Mouse (Mus musculus) left cerebral cortex, adult 2 months (tissue): ENCODE results near the gene Rpl10a. TPM values are rescaled to one million over a fixed set of nuclear protein-coding genes. Genes with fewer than 3 reads are reported as not detected.
"Not testable (repeated sequence)": the region's sequence is repeated elsewhere in the genome, so short reads cannot be mapped to it uniquely, and the experiment has no call there.

ENCODE experiments used
- DNase-seq, 2 experiments: peaks; one replicate each; pipeline ENCODE4 v3.0.0; 2021 to 2022; ENCODE audit warnings: low spot score in 2 of 2, mixed read lengths in 1 of 2; ENCODE audit errors: extremely low spot score in 1 of 2
- H3K27ac ChIP-seq: fragments of 200-600 bp; 2 replicates; pipeline ENCODE4 v1.8.1; 2022
- H3K4me3 ChIP-seq: fragments of 200-600 bp; 2 replicates; pipeline ENCODE4 v1.8.1; 2022
- CTCF ChIP-seq: fragments of 200-600 bp; IDR thresholded peaks from 2 replicates; pipeline ENCODE4 v1.8.1; 2022; ENCODE audit warnings: antibody characterized with exemption, mild to moderate bottlenecking, moderate library complexity
- intact Hi-C: fragments of 180-260 bp; cut with DNase I; formaldehyde crosslinking; loops from one replicate; pipeline ENCODE4 v1.15.1; 2025
- total RNA-seq, 2 experiments: library from RNA; stranded (reverse); gene quantifications; 2 replicates each; pipeline ENCODE4 v1.2.3; 2021

The Rpl10a gene
- total RNA-seq, 2 experiments from 2014 or later: 302 to 309 TPM

DNA sequence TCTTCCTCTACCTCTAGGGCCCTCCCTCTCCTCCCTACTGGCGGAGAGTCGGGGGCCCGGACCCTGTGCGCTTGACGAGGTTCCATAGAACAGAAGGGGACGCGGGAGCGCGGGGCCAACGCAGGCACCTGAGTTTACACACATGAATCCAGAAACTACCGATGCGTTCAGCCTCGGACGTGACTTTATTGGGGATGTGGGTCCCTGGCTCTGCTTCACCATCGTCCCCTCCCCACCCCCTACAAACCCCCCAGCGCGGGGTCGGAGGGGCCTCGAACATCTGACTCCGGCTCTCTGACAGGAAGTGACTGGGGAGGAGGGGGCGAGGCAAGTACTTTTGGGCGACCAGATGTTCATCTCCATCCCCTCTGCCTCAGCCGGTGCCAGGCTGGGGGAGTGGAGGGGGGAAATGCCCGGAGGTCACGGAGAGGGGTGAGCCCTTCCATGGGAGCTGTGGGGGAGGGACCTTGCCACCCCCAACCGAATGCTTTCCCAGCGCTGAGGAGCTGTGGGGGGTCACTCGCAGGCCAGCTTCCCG, 23.2 kb downstream of the Rpl10a start:
- no peak for TF ChIP-seq CTCF
- no peak for DNase-seq
- peak overlapping the region; percentile 52 for H3K4me3 ChIP-seq
- intact Hi-C loops: no loop called here
- no peak overlapping the region for H3K27ac ChIP-seq

DNA sequence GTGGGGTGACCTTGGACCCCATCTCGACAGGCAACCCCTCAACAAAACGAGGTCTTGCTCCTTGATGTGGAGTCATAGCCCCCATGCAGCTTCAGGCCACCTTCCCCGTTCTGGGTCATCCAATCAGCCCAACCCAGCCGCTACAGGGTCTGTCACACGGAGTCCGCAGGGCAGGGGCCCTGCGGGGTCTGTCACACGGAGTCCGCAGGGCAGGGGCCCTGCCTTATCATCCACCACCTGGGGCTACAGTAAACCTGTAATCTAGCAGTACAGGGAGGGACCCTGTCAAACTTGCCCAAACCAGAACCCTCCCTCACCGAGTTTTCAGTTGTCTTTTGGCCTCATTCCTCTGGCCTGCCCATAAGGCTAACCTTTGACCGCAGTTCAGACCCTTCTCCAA, 23.7 kb downstream of the Rpl10a start:
- Histone ChIP-seq H3K4me3 (no peak overlapping the region), H3K27ac (no peak overlapping the region)
- DNase-seq: no peak
- TF ChIP-seq CTCF: no peak
- intact Hi-C loops: no loop called here

DNA sequence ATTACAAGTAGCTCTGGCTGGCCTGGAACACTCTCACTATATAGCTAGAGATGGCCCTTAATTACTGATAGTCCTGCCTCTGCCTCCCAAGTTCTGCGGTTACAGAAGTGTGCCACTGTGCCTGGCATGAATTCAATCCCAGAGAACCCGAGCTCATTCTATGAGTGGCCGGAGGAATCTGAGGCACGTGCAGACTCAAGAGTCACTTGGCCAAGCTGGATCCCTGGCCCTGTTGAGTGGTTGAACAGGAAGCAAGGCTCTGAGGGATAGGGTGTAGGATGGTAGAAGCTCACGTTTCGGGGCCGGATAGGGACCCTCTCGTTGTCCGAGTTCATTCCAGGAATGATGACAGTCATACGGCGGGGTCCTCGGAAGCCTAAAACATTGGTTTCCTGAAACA, 27.6 kb downstream of the Rpl10a start:
- Histone ChIP-seq H3K4me3 (no peak overlapping the region), H3K27ac (no peak overlapping the region)
- TF ChIP-seq CTCF: no peak
- no peak for DNase-seq
- intact Hi-C loops: no loop called here

DNA sequence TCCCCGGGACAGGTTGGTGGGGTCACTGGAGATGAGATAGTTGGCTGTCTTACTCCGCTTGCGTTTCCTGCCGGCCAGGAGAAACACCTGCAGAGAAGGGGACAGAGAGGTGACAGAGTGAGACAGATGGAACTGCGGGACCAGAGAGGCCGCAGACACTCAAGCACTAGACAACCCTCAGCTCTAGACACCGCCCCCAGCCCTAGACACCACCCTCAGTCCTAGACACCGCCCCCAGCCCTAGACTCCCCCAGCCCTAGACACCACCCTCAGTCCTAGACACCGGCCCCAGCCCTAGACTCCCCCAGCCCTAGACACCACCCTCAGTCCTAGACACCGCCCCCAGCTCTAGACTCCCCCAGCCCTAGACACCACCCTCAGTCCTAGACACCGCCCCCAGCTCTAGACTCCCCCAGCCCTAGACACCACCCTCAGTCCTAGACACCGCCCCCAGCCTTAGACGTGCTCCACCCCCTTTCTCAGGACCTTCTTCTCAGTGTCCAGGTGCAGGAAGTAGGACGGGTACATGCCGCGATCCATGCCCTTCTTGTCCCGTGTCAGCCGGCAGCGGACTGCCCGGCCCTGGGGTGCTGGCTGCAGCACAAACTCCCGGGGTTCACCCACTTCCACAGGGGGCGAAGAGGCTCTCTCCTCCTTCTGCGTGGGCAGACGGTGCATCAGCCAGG, 30.4 kb downstream of the Rpl10a start:
- H3K27ac ChIP-seq, intact Hi-C loops, H3K4me3 ChIP-seq, DNase-seq: not testable (repeated sequence)

DNA sequence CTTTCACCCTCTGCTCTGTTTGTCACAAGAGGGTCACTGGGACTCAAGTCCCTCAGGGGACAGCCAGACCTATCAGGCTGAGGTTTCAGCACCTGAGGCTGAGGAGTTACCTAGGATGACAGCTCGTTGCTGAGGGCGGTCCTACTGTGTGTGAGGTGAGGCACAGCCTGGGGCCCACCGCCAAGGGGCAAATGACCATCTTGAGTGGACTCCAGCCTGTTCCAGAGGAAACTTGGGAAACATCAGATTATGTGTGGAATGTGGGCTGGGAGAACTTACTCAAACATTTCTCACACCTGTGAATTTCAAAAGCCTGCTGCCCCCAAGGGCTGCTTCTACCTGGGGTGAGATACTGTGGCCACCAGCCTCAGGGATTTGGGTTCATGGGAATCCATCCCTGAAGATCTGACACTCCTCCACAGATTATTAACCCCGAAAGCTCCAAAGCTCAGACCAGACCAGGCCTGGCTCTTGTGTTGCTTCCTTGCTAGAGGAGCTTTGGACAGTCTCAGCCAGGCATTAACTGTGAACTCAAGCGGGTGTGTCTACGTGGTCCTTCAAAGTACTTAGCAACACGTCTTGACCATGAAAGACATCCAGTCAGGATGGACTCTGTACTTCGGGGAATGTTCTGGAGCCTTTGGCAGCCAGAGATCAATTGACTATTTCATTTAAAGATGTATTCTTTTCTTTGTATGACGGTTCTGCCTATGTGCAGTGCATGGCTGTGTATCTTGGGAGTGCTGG, 32.4 kb downstream of the Rpl10a start:
- no peak for DNase-seq
- H3K4me3 ChIP-seq: no peak overlapping the region
- H3K27ac ChIP-seq: no peak overlapping the region
- intact Hi-C loops: no loop called here
- no peak for TF ChIP-seq CTCF

DNA sequence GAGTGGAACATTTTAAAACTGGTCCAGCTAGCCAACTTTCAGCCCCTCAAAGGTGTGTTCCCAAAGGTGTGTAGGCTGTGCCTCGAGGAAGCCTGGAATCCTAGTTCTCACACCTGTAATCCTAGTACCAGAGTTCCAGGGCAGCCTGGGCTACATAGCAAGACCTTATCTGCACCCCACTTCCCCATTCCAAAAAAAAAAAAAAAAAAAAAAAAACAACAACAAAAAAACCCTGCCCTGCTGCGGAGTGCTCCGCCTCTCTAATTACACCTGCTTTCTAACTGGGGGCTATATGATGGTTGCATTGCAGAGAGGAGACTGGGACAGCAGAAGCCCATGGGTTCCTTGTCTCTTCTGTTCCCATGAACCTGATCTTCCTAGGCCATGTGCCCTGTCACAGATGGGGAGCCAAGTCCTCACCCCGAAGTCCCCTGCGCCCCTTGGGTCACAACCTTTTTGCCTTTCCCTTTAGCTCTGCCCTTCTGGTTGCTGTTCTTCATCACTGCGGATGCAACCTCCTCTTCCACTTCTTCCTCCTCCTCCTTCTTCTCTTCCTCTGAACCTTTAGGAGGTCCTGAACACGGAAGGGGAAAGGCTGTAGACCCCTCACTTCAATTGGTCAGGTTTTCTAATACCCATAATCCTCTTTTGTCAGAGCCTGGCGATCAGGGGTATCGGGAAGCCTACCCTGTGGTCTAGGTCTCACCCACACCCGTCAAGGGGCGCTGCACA, 33.8 kb downstream of the Rpl10a start:
- no peak for TF ChIP-seq CTCF
- no peak for DNase-seq
- intact Hi-C loops: no loop called here
- Histone ChIP-seq H3K4me3 (no peak overlapping the region), H3K27ac (no peak overlapping the region)

DNA sequence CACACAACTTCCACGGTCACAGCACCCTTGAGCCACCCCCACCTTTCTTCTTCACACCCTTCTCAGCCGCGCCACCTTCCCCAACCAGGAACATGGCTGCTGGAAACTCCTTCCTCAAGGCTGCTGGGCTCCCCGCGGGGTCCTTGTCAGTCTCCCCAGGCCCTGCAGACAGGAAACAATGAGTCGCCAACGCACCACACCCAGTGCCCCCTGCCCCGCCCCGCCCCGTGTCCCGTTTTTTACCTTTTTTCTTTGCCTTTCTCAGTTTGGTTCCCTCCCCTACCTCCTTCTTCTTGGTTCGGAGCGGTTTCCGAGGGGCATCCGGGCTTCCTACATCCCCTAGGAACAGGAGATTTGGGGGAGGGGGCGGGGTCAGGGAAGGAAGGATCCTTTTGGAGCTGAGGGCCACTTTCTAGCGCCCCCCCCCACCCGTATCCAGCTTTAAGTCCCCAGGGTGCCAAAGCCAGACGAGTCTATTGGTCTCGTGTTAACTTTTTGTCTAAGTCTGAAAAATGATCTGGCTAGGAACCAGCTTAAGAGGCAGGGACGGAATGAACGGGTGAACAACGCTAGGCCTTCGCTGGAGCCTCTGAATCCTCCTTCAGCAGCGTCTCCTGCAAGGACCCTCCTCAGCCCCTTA, 34.5 kb downstream of the Rpl10a start:
- intact Hi-C loops: no loop called here
- no peak overlapping the region for H3K27ac ChIP-seq
- no peak for TF ChIP-seq CTCF
- no peak for DNase-seq
- no peak overlapping the region for H3K4me3 ChIP-seq

DNA sequence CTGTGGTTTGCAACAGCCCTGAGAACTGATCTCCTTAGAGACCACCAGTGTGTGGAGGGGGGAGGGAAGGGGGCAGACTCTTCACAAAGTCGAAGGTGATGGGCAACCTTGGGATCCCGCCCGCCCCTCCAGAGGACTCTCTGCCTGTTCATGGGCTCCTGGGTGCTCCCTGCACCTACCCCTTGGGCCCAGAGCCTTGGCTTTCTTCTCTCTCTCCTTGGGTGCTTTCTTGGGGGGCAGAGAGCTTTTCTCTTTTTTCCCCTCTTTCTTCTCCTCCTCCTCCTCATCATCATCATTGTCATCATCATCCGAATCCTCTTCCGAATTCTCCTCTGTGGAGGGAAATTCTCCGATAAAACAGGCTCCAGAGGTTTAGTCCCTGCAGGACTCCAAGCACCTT, 35.2 kb downstream of the Rpl10a start:
- no peak overlapping the region for H3K4me3 ChIP-seq
- intact Hi-C loops: no loop called here
- no peak for DNase-seq
- no peak overlapping the region for H3K27ac ChIP-seq
- TF ChIP-seq CTCF: no peak

DNA sequence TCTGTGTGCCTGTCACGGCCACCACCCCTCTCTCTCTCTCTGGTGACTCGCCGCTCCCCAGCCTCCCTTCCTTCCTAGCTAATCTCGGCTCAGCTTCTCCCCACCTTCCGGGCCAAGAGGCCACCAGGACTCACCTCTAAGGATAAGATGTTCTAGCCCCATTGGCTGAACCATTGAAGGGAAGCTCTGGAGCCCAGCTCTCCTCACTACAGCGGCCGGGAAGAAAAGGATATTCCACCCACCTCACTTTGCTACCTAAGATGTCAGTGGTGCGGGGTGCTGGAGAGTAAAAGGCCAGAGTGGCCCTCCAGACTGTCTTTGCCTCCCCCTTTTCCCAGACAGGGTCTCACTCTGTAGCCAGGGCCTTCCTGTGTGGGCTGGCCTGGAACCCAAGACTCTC, 36.9 kb downstream of the Rpl10a start, which contains the start of gene Tulp1:
Gene Tulp1 (minus strand): TSS at position 101 of the 400 bp plus-strand sequence.
- DNase-seq: no peak
- intact Hi-C loops: no loop called here
- no peak within 1 kb of the TSS for H3K4me3 ChIP-seq

DNA sequence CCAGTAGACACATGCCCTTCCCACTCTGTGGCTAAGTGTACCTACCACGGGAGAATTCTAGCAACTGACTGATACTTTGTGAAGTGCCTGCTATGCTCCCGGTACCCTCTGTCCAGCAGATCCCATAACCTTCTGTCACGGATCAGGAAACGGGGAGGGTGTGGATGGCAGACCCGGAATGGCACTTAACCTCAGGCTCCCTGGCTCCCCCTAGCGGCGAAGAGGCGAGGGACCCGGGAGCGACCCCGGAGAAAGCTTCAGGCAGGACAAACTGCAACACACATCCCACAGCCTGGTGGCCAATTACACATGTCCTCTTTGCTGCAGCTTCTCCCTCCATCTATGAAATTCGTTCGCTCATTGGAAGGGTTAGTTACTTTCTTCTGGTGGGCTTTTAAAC, 40.2 kb downstream of the Rpl10a start:
- intact Hi-C loops: no loop called here
- DNase-seq: peak; percentile 51 to 61
- H3K4me3 ChIP-seq: no peak overlapping the region
- TF ChIP-seq CTCF: peak; percentile 90
- H3K27ac ChIP-seq: no peak overlapping the region

More for the DNA sequence above, 36.9 kb downstream of the Rpl10a start, which contains the start of gene Tulp1:
- TF ChIP-seq CTCF: no peak
- no peak within 1 kb of the TSS for H3K27ac ChIP-seq

DNA sequence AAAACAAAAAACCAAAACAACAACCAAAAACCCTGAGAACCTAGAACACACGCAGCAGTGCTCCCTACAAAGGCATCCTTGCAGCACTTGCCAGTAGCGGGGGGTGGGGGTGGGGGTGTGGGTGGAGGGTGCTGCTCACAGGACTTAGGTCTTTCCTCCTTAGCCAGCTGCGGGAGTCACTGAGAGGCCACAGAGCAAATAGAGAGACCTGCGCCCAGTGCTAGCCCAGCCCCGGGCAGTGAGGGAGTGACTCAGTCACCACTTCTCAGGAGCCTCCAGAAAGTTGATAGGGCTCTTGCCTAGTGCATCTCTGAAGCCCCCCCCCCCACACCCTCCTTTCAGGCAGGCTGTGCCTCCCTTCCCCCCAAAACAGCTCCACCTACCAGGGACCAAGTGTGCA, 40.8 kb downstream of the Rpl10a start:
- H3K4me3 ChIP-seq: no peak overlapping the region
- no peak overlapping the region for H3K27ac ChIP-seq
- DNase-seq: no peak
- intact Hi-C loops: no loop called here
- TF ChIP-seq CTCF: no peak
